Comparison of ENCODE assay signal across 18 mouse cellular contexts in genomic region chr2:144382624-144383138, GRCm38 (mm10). TPM values are rescaled to one million over a fixed set of nuclear protein-coding genes. Genes with fewer than 3 reads are reported as not detected.
"Had no signal": no experiment of that assay in that cellular context is flagged by ENCODE, and none has a peak within 500 bp of the region (broad histone marks: within the 10 kb centered on the region; RNA-seq: fewer than 3 reads in every experiment).

No protein-coding gene starts in this region.

- H3K9ac ChIP-seq: limb, embryonic 13.5 days; midbrain, embryonic 15.5 days; neural tube, embryonic 12.5 days; stomach, embryonic 15.5 days had no signal

- H3K27me3 ChIP-seq: limb, embryonic 13.5 days; midbrain, embryonic 15.5 days; neural tube, embryonic 12.5 days; stomach, embryonic 15.5 days had no signal

- H3K27ac ChIP-seq: kidney, postnatal 0 days; limb, embryonic 13.5 days; midbrain, embryonic 15.5 days; neural tube, embryonic 12.5 days; stomach, embryonic 15.5 days had no signal

- DNase-seq: kidney, adult 9 months; kidney, postnatal 36 days; layer of hippocampus, adult 9-11 months; left cerebral cortex, postnatal 4 days; lung, adult 18-20 months; retina, postnatal 1 day; right cerebral cortex, postnatal 4 days; spleen, adult 18-20 months had no signal

- H3K4me2 ChIP-seq: limb, embryonic 13.5 days; midbrain, embryonic 11.5 days; midbrain, embryonic 15.5 days; neural tube, embryonic 12.5 days; stomach, embryonic 15.5 days had no signal

- ATAC-seq: intestine, embryonic 16.5 days; midbrain, embryonic 15.5 days had no signal

- H3K9me3 ChIP-seq: limb, embryonic 13.5 days; midbrain, embryonic 15.5 days; neural tube, embryonic 12.5 days; stomach, embryonic 15.5 days had no signal

- H3K4me3 ChIP-seq: limb, embryonic 13.5 days; midbrain, embryonic 15.5 days; neural tube, embryonic 12.5 days; stomach, embryonic 15.5 days had no signal

- H3K4me1 ChIP-seq: limb, embryonic 13.5 days; midbrain, embryonic 15.5 days; neural tube, embryonic 12.5 days; stomach, embryonic 15.5 days had no signal

RNA-seq across cellular contexts. Expression of gene Pet117, which starts 13.9 kb away (rescaled TPM):
- total RNA-seq: megakaryocyte, adult 5-6 weeks; monocyte, adult 5-6 weeks; neutrophil, adult 5-6 weeks had no signal
- polyA plus RNA-seq: limb, embryonic 13.5 days; midbrain, embryonic 11.5 days; neural tube, embryonic 12.5 days had no signal

RNA-seq across cellular contexts. Expression of gene Ovol2, which starts 50.7 kb away (rescaled TPM):
- total RNA-seq: megakaryocyte, adult 5-6 weeks; monocyte, adult 5-6 weeks; neutrophil, adult 5-6 weeks had no signal
- polyA plus RNA-seq: midbrain, embryonic 15.5 days had no signal
